Mouse (Mus musculus): ENCODE measurements around the gene Cep19. TPM values are rescaled to one million over a fixed set of nuclear protein-coding genes. Genes with fewer than 3 reads are reported as not detected.

Gene Cep19
- polyA plus RNA-seq, 1 experiment: 11.3 TPM

GRCm38 (mm10) chr16:32098897-32099637 is 533 bp upstream of the Cep19 start:
- Histone ChIP-seq H3K4me3 (replicated peaks; ENCODE audit: control insufficient read depth, low read depth, low read length) (peak overlapping the region; percentile 91), H3K4me1 (ENCODE audit: control insufficient read depth, insufficient read depth, low read length) (peaks cover 4% of the 10 kb centered on the region), H3K27ac (ENCODE audit: control insufficient read depth, insufficient read depth, low read depth, low read length, poor library complexity) (peak overlapping the region; percentile 82)
- TF ChIP-seq CTCF (IDR thresholded peaks at IDR 0.05; ENCODE audit: control insufficient read depth, insufficient read depth, low read length) (no peak; the same call in 1 of the 2 replicates), POLR2A (IDR thresholded peaks at IDR 0.05; ENCODE audit: borderline replicate concordance, control insufficient read depth, low read depth, low read length) (peak; percentile 45; the same call in 1 of the 2 replicates)
- WGBS: under 1% methylated on average over 39 of the region's 39 CpGs

- Histone ChIP-seq H3K4me3 (replicated peaks; ENCODE audit: control insufficient read depth, low read depth, low read length) (peak overlapping the region; percentile 42), H3K27ac (ENCODE audit: control insufficient read depth, insufficient read depth, low read depth, low read length, poor library complexity) (peak overlapping the region; percentile 70), H3K4me1 (ENCODE audit: control insufficient read depth, insufficient read depth, low read length) (peaks cover 6% of the 10 kb centered on the region)
- TF ChIP-seq CTCF (IDR thresholded peaks at IDR 0.05; ENCODE audit: control insufficient read depth, insufficient read depth, low read length) (no peak), POLR2A (IDR thresholded peaks at IDR 0.05; ENCODE audit: borderline replicate concordance, control insufficient read depth, low read depth, low read length) (no peak)
- 43% methylated on average over 13 of the region's 13 CpGs for WGBS
Observed at GRCm38 (mm10) chr16:32102295-32102694, 2.7 kb downstream of the Cep19 start.

- Histone ChIP-seq H3K4me1 (ENCODE audit: control insufficient read depth, insufficient read depth, low read length) (peaks cover 6% of the 10 kb centered on the region), H3K4me3 (replicated peaks; ENCODE audit: control insufficient read depth, low read depth, low read length) (no peak overlapping the region), H3K27ac (ENCODE audit: control insufficient read depth, insufficient read depth, low read depth, low read length, poor library complexity) (no peak overlapping the region)
- TF ChIP-seq CTCF (IDR thresholded peaks at IDR 0.05; ENCODE audit: control insufficient read depth, insufficient read depth, low read length) (peak; percentile 32; the same call in 1 of the 2 replicates), POLR2A (IDR thresholded peaks at IDR 0.05; ENCODE audit: borderline replicate concordance, control insufficient read depth, low read depth, low read length) (no peak)
- WGBS: 76% methylated on average over 1 of the region's 1 CpGs
Observed at GRCm38 (mm10) chr16:32105698-32106097, 6.1 kb downstream of the Cep19 start.

- 7% methylated on average over 12 of the region's 12 CpGs for WGBS
- H3K27ac ChIP-seq (ENCODE audit: control insufficient read depth, insufficient read depth, low read depth, low read length, poor library complexity): peak overlapping the region; percentile 84
- TF ChIP-seq POLR2A (IDR thresholded peaks at IDR 0.05; ENCODE audit: borderline replicate concordance, control insufficient read depth, low read depth, low read length) (no peak), CTCF (IDR thresholded peaks at IDR 0.05; ENCODE audit: control insufficient read depth, insufficient read depth, low read length) (no peak)
Observed at GRCm38 (mm10) chr16:32107342-32108045, 7.9 kb downstream of the Cep19 start.

GRCm38 (mm10) chr16:32108170-32108569 is 8.6 kb downstream of the Cep19 start:
- TF ChIP-seq POLR2A (IDR thresholded peaks at IDR 0.05; ENCODE audit: borderline replicate concordance, control insufficient read depth, low read depth, low read length) (no peak), CTCF (IDR thresholded peaks at IDR 0.05; ENCODE audit: control insufficient read depth, insufficient read depth, low read length) (peak; percentile 81)
- Histone ChIP-seq H3K4me3 (replicated peaks; ENCODE audit: control insufficient read depth, low read depth, low read length) (peak overlapping the region; percentile 61), H3K27ac (ENCODE audit: control insufficient read depth, insufficient read depth, low read depth, low read length, poor library complexity) (peak overlapping the region; percentile 84), H3K4me1 (ENCODE audit: control insufficient read depth, insufficient read depth, low read length) (peaks cover 7% of the 10 kb centered on the region; the same call in 1 of the 2 replicates)
- 6% methylated on average over 7 of the region's 7 CpGs for WGBS

More at GRCm38 (mm10) chr16:32107342-32108045, 7.9 kb downstream of the Cep19 start:
- H3K4me1 ChIP-seq (ENCODE audit: control insufficient read depth, insufficient read depth, low read length): peaks cover 5% of the 10 kb centered on the region; the same call in 1 of the 2 replicates
- H3K4me3 ChIP-seq (replicated peaks; ENCODE audit: control insufficient read depth, low read depth, low read length): peak overlapping the region; percentile 12

- no peak for TF ChIP-seq POLR2A (IDR thresholded peaks at IDR 0.05; ENCODE audit: borderline replicate concordance, control insufficient read depth, low read depth, low read length)
- no peak for TF ChIP-seq CTCF (IDR thresholded peaks at IDR 0.05; ENCODE audit: control insufficient read depth, insufficient read depth, low read length)
- peak overlapping the region; percentile 83 for H3K27ac ChIP-seq (ENCODE audit: control insufficient read depth, insufficient read depth, low read depth, low read length, poor library complexity)
- 3% methylated on average over 2 of the region's 2 CpGs for WGBS
- H3K4me1 ChIP-seq (ENCODE audit: control insufficient read depth, insufficient read depth, low read length): peaks cover 7% of the 10 kb centered on the region; the same call in 1 of the 2 replicates
- peak overlapping the region; percentile 61 for H3K4me3 ChIP-seq (replicated peaks; ENCODE audit: control insufficient read depth, low read depth, low read length)
Observed at GRCm38 (mm10) chr16:32108578-32108977, 9.0 kb downstream of the Cep19 start.

GRCm38 (mm10) chr16:32110951-32111699 is 11.5 kb downstream of the Cep19 start:
- no peak overlapping the region for H3K4me3 ChIP-seq (replicated peaks; ENCODE audit: control insufficient read depth, low read depth, low read length)
- TF ChIP-seq CTCF (IDR thresholded peaks at IDR 0.05; ENCODE audit: control insufficient read depth, insufficient read depth, low read length) (no peak), POLR2A (IDR thresholded peaks at IDR 0.05; ENCODE audit: borderline replicate concordance, control insufficient read depth, low read depth, low read length) (no peak)
- 64% methylated on average over 15 of the region's 15 CpGs for WGBS
- H3K27ac ChIP-seq (ENCODE audit: control insufficient read depth, insufficient read depth, low read depth, low read length, poor library complexity): 0 out of 2 replicates have a peak overlapping the region, but pooled peaks have one; percentile 36
- peaks cover 12% of the 10 kb centered on the region; the same call in 1 of the 2 replicates for H3K4me1 ChIP-seq (ENCODE audit: control insufficient read depth, insufficient read depth, low read length)

Measured in bone marrow, adult 2 months (tissue).